Mouse (Mus musculus) T-helper 1 cell (primary cell): ENCODE results near the gene Slc46a3.

Source experiments
- in situ Hi-C: fragments of 300-600 bp; cut with MboI, MseI; formaldehyde crosslinking; loops from one replicate; pipeline ENCODE4 v1.15.1; 2025; ENCODE audit warnings: high pct_unique_total_duplicates

The Slc46a3 gene

GRCm38 (mm10) chr5:147847361-147847760 is 47.3 kb downstream of the Slc46a3 start:
- in situ Hi-C loops, result no loop called here

GRCm38 (mm10) chr5:147845319-147845718 is 49.3 kb downstream of the Slc46a3 start:
- in situ Hi-C loops, result no loop called here

GRCm38 (mm10) chr5:147843340-147843739 is 51.3 kb downstream of the Slc46a3 start:
- in situ Hi-C loops, result no loop called here

- in situ Hi-C loops, result no loop called here
Measured at GRCm38 (mm10) chr5:147839418-147839817, 55.2 kb downstream of the Slc46a3 start.

- in situ Hi-C loops, result no loop called here
Measured at GRCm38 (mm10) chr5:147834841-147835500, 59.6 kb downstream of the Slc46a3 start.

- in situ Hi-C loops, result no loop called here
Measured at GRCm38 (mm10) chr5:147832842-147833241, 61.8 kb downstream of the Slc46a3 start.

- in situ Hi-C loops, result no loop called here
Measured at GRCm38 (mm10) chr5:147828846-147829245, 65.8 kb downstream of the Slc46a3 start.
